Mouse (Mus musculus) thymus, postnatal 0 days (tissue): ENCODE results near the gene Cep44. TPM values are rescaled to one million over a fixed set of nuclear protein-coding genes. Genes with fewer than 3 reads are reported as not detected.

Experiments
- DNase-seq: peaks from one replicate; pipeline ENCODE4 v3.0.0-alpha.2; 2015; ENCODE audit warnings: low spot score
- microRNA-seq: library from miRNA; unstranded; fragments of <30 nt; microRNA quantifications from one replicate; pipeline ENCODE4, GENCODE M21; 2016; ENCODE audit warnings: borderline number of aligned reads
- polyA plus RNA-seq: library from polyadenylated mRNA; unstranded; fragments of >200 nt; fragmentation: Nextera tagmentation; extraction: Ambion mirVana; gene quantifications from 2 replicates; pipeline ENCODE4 v1.2.1, GENCODE M21; 2015

Gene Cep44
- polyA plus RNA-seq, 1 experiment from 2014 or later: 47.9 TPM

- peak; percentile 7 for DNase-seq
These were observed 64.8 kb downstream of the Cep44 start for GRCm38 (mm10) chr8:56486006-56486405.

Small RNA genes within 50 kb of the gene (microRNA-seq; reads per million reads assigned to microRNA genes)
- gene Gm25992: not detected

Other genes starting within 250 kb of the Cep44 start
- gene Fbxo8, start within 50 bp of the Cep44 start, polyA plus RNA-seq: 63.2 and 65.9 TPM in 2 replicates